Mouse (Mus musculus): Measurements from ENCODE around the gene Zfp410.

GRCm38 (mm10) chr12:84273366-84273765 is 43.3 kb upstream of the Zfp410 start:
- TF ChIP-seq POLR2A (IDR thresholded peaks at IDR 0.05; ENCODE audit: low read depth, low read length): no peak
- TF ChIP-seq ELF1 (IDR thresholded peaks at IDR 0.05; ENCODE audit: low read depth, low read length): no peak
- no peak for TF ChIP-seq ZKSCAN1 (IDR thresholded peaks at IDR 0.05; ENCODE audit: borderline replicate concordance, low read depth, low read length)
- no peak for TF ChIP-seq EP300 (IDR thresholded peaks at IDR 0.05; ENCODE audit: low read length)
- TF ChIP-seq KAT2A (IDR thresholded peaks at IDR 0.05; ENCODE audit: insufficient replicate concordance, low read length): no peak
- TF ChIP-seq USF1 (IDR thresholded peaks at IDR 0.05; ENCODE audit: low read depth, low read length): no peak
- no peak for TF ChIP-seq MAX (IDR thresholded peaks at IDR 0.05; ENCODE audit: low read length)

Measured in CH12.LX (cell line).